40 mouse cellular contexts compared by ENCODE assay signal in genomic region chr9:78088971-78089370, GRCm38 (mm10). TPM values are rescaled to one million over a fixed set of nuclear protein-coding genes. Genes with fewer than 3 reads are reported as not detected.
A peak's percentile ranks its signal among the peaks of the same experiment; 100 is the strongest.
DNase-seq lines count a peak whose midpoint lies in the region; ATAC-seq and TF ChIP-seq lines count a peak whose summit lies in the region.
"Had no signal": no experiment of that assay in that cellular context is flagged by ENCODE, and none has a peak within 500 bp of the region (broad histone marks: within the 10 kb centered on the region; RNA-seq: fewer than 3 reads in every experiment).

No protein-coding gene starts in this region.

- H3K9ac ChIP-seq in heart, adult 2 months (ENCODE audit: low read depth, low read length), result no peak overlapping the region
- peak overlapping the region; percentile 20 for H3K9ac ChIP-seq in heart, embryonic 13.5 days
- H3K9ac ChIP-seq: embryonic facial prominence, embryonic 15.5 days; forebrain, embryonic 12.5 days; forebrain, postnatal 0 days; hindbrain, embryonic 13.5 days; limb, embryonic 12.5 days; liver, embryonic 15.5 days; lung, embryonic 14.5 days; neural tube, embryonic 12.5 days had no signal

- 20% methylated on average over 7 of the region's 7 CpGs for WGBS in heart, adult 2 months
- WGBS in heart, embryonic 13.5 days, result 55% methylated on average over 7 of the region's 7 CpGs

- H3K36me3 ChIP-seq in heart, adult 2 months (ENCODE audit: control insufficient read depth, insufficient read depth, low read length), result peaks cover 6% of the 10 kb centered on the region
- peaks cover 81% of the 10 kb centered on the region for H3K36me3 ChIP-seq in heart, embryonic 13.5 days

- H3K4me2 ChIP-seq in heart, embryonic 13.5 days, result no peak overlapping the region; the same call in 1 of the 2 replicates
- H3K4me2 ChIP-seq: embryonic facial prominence, embryonic 15.5 days; forebrain, embryonic 12.5 days; hindbrain, embryonic 13.5 days; limb, embryonic 12.5 days; liver, embryonic 15.5 days; lung, embryonic 14.5 days; midbrain, embryonic 11.5 days; neural tube, embryonic 12.5 days had no signal

- TF ChIP-seq EP300 in heart, adult 2 months (IDR thresholded peaks at IDR 0.05; ENCODE audit: insufficient read depth, low read depth, low read length), result no peak

- intact Hi-C loops in heart, adult 2 months (cut with DNase I), result no loop called here
- intact Hi-C loops in heart, postnatal 10 days (cut with DNase I), result no loop called here

- no peak for TF ChIP-seq POLR2A in heart, adult 2 months (IDR thresholded peaks at IDR 0.05; ENCODE audit: insufficient read depth, low read depth, low read length)

- no peak for DNase-seq in heart, adult 2 months
- no peak for DNase-seq in heart, adult 8-10 months (ENCODE audit: low spot score)
- DNase-seq in brain, adult 2 months (ENCODE audit: low read depth, low spot score), result peak; percentile 20
- DNase-seq in heart, postnatal 10 days, result peak; percentile 33 to 48
- no peak for DNase-seq in right cerebral cortex, adult 2 months (ENCODE audit: low spot score in 2 of 2)
- no peak for DNase-seq in thymus, adult 18-20 months
- DNase-seq: adrenal gland, postnatal 25 days; cerebellum, adult 8-10 months; cerebellum, postnatal 25 days; forebrain, postnatal 0 days; gastrocnemius, postnatal 36 days; kidney, adult 9 months; kidney, postnatal 14 days; lung, embryonic 14.5 days; lung, postnatal 14 days; right cerebral cortex, adult 18-20 months; right cerebral cortex, postnatal 4 days; thymus, postnatal 4 days had no signal

- H3K4me1 ChIP-seq in heart, adult 2 months (ENCODE audit: control insufficient read depth, insufficient read depth, low read length), result peaks cover 9% of the 10 kb centered on the region
- H3K4me1 ChIP-seq in heart, embryonic 13.5 days, result peaks cover 23% of the 10 kb centered on the region
- H3K4me1 ChIP-seq: embryonic facial prominence, embryonic 10.5 days; embryonic facial prominence, embryonic 15.5 days; forebrain, embryonic 12.5 days; hindbrain, embryonic 13.5 days; limb, embryonic 12.5 days; neural tube, embryonic 12.5 days had no signal

- H3K4me3 ChIP-seq in heart, adult 2 months, result no peak overlapping the region
- no peak overlapping the region for H3K4me3 ChIP-seq in heart, embryonic 13.5 days
- H3K4me3 ChIP-seq: embryonic facial prominence, embryonic 10.5 days; embryonic facial prominence, embryonic 15.5 days; forebrain, embryonic 12.5 days; hindbrain, embryonic 13.5 days; left cerebral cortex, adult 2 months; limb, embryonic 12.5 days; liver, embryonic 15.5 days; myocyte; neural tube, embryonic 12.5 days had no signal

- no peak for TF ChIP-seq CTCF in heart, adult 2 months (IDR thresholded peaks at IDR 0.05)

- H3K27ac ChIP-seq in heart, adult 2 months, result peak overlapping the region; percentile 69
- peak overlapping the region; percentile 84 for H3K27ac ChIP-seq in heart, embryonic 13.5 days (replicated peaks)
- H3K27ac ChIP-seq: embryonic facial prominence, embryonic 10.5 days; embryonic facial prominence, embryonic 15.5 days; forebrain, embryonic 12.5 days; hindbrain, embryonic 13.5 days; left cerebral cortex, adult 2 months; limb, embryonic 12.5 days; liver, embryonic 15.5 days; neural tube, embryonic 12.5 days; stomach, postnatal 0 days had no signal

- H3K9me3 ChIP-seq in heart, embryonic 13.5 days, result no peaks in the 10 kb centered on the region
- H3K9me3 ChIP-seq: embryonic facial prominence, embryonic 10.5 days; embryonic facial prominence, embryonic 15.5 days; forebrain, embryonic 12.5 days; hindbrain, embryonic 13.5 days; limb, embryonic 12.5 days; liver, embryonic 15.5 days; neural tube, embryonic 12.5 days had no signal

- ATAC-seq in heart, embryonic 13.5 days (ENCODE audit: extremely low read depth, insufficient number of reproducible peaks, low FRiP score, low TSS enrichment), result peak; percentile 37; the same call in 1 of the 2 replicates
- ATAC-seq: CD4-positive, CD25-positive, alpha-beta regulatory T cell, adult 4 months; intestine, postnatal 0 days had no signal

- no peaks in the 10 kb centered on the region for H3K27me3 ChIP-seq in heart, adult 2 months (ENCODE audit: control insufficient read depth, insufficient read depth, low read length)
- no peaks in the 10 kb centered on the region for H3K27me3 ChIP-seq in heart, embryonic 13.5 days (replicated peaks)
- H3K27me3 ChIP-seq: embryonic facial prominence, embryonic 15.5 days; forebrain, embryonic 12.5 days; hindbrain, embryonic 13.5 days; limb, embryonic 12.5 days; liver, embryonic 15.5 days; neural tube, embryonic 12.5 days had no signal

- no peaks in the 10 kb centered on the region for H3K79me2 ChIP-seq in heart, adult 2 months (replicated peaks; ENCODE audit: control insufficient read depth, insufficient read depth, low read length)

RNA-seq across cellular contexts. Expression of gene Fbxo9, which starts 19.9 kb away (rescaled TPM):
- 10 to 100 TPM; 34.4 to 40.6 TPM for total RNA-seq in heart, adult 2 months (2021)
- 64.1 and 69.5 TPM in 2 replicates for polyA plus RNA-seq in heart, adult 2 months (2012; rRNA removed)
- total RNA-seq in heart, adult 8-10 months (2022), result 10 to 100 TPM; 30.9 to 50.6 (median 45.5) TPM
- 39.6 and 39.7 TPM in 2 replicates for polyA plus RNA-seq in heart, embryonic 13.5 days (2015; fragmentation: Nextera tagmentation; extraction: Ambion mirVana)
- 10 to 100 TPM; 88.6 to 90.3 TPM for total RNA-seq in heart, postnatal 10 days (2021)

RNA-seq across cellular contexts. Expression of gene Ick, which starts 20.0 kb away (rescaled TPM):
- total RNA-seq in heart, adult 2 months (2021), result 10 to 100 TPM; 12.5 to 14.0 TPM
- polyA plus RNA-seq in heart, adult 2 months (2012; rRNA removed), result 7.8 and 10.1 TPM in 2 replicates
- total RNA-seq in heart, adult 8-10 months (2022), result 10 to 100 TPM; 12.7 to 14.3 (median 13.3) TPM
- polyA plus RNA-seq in heart, embryonic 13.5 days (2015; fragmentation: Nextera tagmentation; extraction: Ambion mirVana), result 14.0 and 14.9 TPM in 2 replicates
- total RNA-seq in heart, postnatal 10 days (2021), result 10 to 100 TPM; 21.5 to 23.0 TPM

RNA-seq across cellular contexts. Expression of gene Gcm1, which starts 37.2 kb away (rescaled TPM):
- total RNA-seq in heart, adult 2 months (2021), result not detected
- not detected in 2 replicates for polyA plus RNA-seq in heart, adult 2 months (2012; rRNA removed)
- total RNA-seq in heart, adult 8-10 months (2022), result not detected
- polyA plus RNA-seq in heart, embryonic 13.5 days (2015; fragmentation: Nextera tagmentation; extraction: Ambion mirVana), result not detected in 2 replicates
- not detected for total RNA-seq in heart, postnatal 10 days (2021)
- total RNA-seq: adrenal gland, adult 18-20 months; adrenal gland, postnatal 25 days; forebrain, postnatal 0 days; gastrocnemius, postnatal 36 days; heart, postnatal 14 days; layer of hippocampus, postnatal 10 days; left cerebral cortex, adult 2 months; left cerebral cortex, postnatal 25 days; liver, adult 2 months; midbrain, postnatal 0 days had no signal
- polyA plus RNA-seq: brain, embryonic 14.5 days; CD4-positive, CD25-positive, alpha-beta regulatory T cell, adult 4 months; embryonic facial prominence, embryonic 15.5 days; forebrain, embryonic 12.5 days; forebrain, postnatal 0 days; hindbrain, embryonic 13.5 days; intestine, postnatal 0 days; limb, embryonic 12.5 days; liver, adult 2 months; liver, embryonic 15.5 days; midbrain, postnatal 0 days; myocyte; neural tube, embryonic 12.5 days; spleen, adult 2 months; stomach, postnatal 0 days had no signal

Comparison
In these comparisons a context has a peak if more than half of its experiments do, and no peak if none do; other contexts are left out.
1. DNase-seq: peak in brain, adult 2 months (single experiment) and heart, postnatal 10 days (2 of 2); none in heart, adult 2 months (0 of 2), heart, adult 8-10 months (single experiment), right cerebral cortex, adult 2 months (0 of 2) and thymus, adult 18-20 months (0 of 2).